ENCODE assay signal across 18 mouse cellular contexts in genomic region chr16:43489362-43489761, GRCm38 (mm10).
DNase-seq lines count a peak whose midpoint lies in the region; TF ChIP-seq lines count a peak whose summit lies in the region.
"Had no signal": no experiment of that assay in that cellular context is flagged by ENCODE, and none has a peak within 500 bp of the region (broad histone marks: within the 10 kb centered on the region; RNA-seq: fewer than 3 reads in every experiment).

No protein-coding gene starts in this region.

- in situ Hi-C loops in CH12.LX (cut with MboI; ENCODE audit: low pct_ligation_motif_present, low pct_unique_long_range_greater_than_20kb, low sequenced_read_pairs) = no loop called here

- dilution Hi-C loops in CH12.LX (cut with MboI; ENCODE audit: extremely low pct_ligation_motif_present, extremely low pct_unique_long_range_greater_than_20kb, low sequenced_read_pairs) = no loop called here

- no peak for TF ChIP-seq CTCF in gastrocnemius, adult 2 months (IDR thresholded peaks at IDR 0.05)
- no peak for TF ChIP-seq CTCF in CH12.LX (conservative IDR thresholded peaks at IDR 0.05 in 1 of 2, IDR thresholded peaks at IDR 0.05 in 1 of 2; ENCODE audit: low read depth in 2 of 2, low read length in 2 of 2)

- H3K9me3 ChIP-seq in CH12.LX (replicated peaks; ENCODE audit: low read length) = no peaks in the 10 kb centered on the region
- H3K9me3 ChIP-seq: embryonic facial prominence, embryonic 10.5 days; embryonic facial prominence, embryonic 12.5 days; forebrain, embryonic 12.5 days; G1E had no signal

- no peak for TF ChIP-seq RAD21 in CH12.LX (IDR thresholded peaks at IDR 0.05; ENCODE audit: low read depth, low read length)

- no peak overlapping the region for H3K4me3 ChIP-seq in gastrocnemius, adult 2 months
- no peak overlapping the region for H3K4me3 ChIP-seq in CH12.LX (replicated peaks in 1 of 3; ENCODE audit: low read depth in 2 of 3, low read length in 2 of 3, poor library complexity in 1 of 3)
- H3K4me3 ChIP-seq: embryonic facial prominence, embryonic 10.5 days; embryonic facial prominence, embryonic 12.5 days; forebrain, embryonic 12.5 days had no signal

- H3K4me2 ChIP-seq in CH12.LX (ENCODE audit: insufficient read depth, low read depth, poor library complexity, severe bottlenecking) = peak overlapping the region; percentile 94
- H3K4me2 ChIP-seq: embryonic facial prominence, embryonic 12.5 days; forebrain, embryonic 12.5 days had no signal

- H3K27ac ChIP-seq in gastrocnemius, adult 2 months = peak overlapping the region; percentile 6; the same call in 1 of the 2 replicates
- H3K27ac ChIP-seq in CH12.LX (ENCODE audit: insufficient read depth, low read depth) = peak overlapping the region; percentile 53
- H3K27ac ChIP-seq: embryonic facial prominence, embryonic 10.5 days; embryonic facial prominence, embryonic 12.5 days; forebrain, embryonic 12.5 days had no signal

- DNase-seq in gastrocnemius, adult 2 months = no peak
- no peak for DNase-seq in gastrocnemius, postnatal 4 days (ENCODE audit: low spot score in 2 of 2)
- peak; percentile 14 for DNase-seq in layer of hippocampus, adult 11-12 months (ENCODE audit: low spot score)
- DNase-seq in layer of hippocampus, adult 9-11 months = no peak
- DNase-seq in CH12.LX (ENCODE audit: extremely low read depth) = no peak
- no peak for DNase-seq in testis, postnatal 10 days (ENCODE audit: low spot score)
- DNase-seq: adrenal gland, adult 8-10 months; adrenal gland, postnatal 14 days; adrenal gland, postnatal 36 days; cerebellum, adult 11-12 months; cerebellum, adult 2 months; cerebellum, adult 9-10 months; forebrain, postnatal 0 days had no signal

- TF ChIP-seq POLR2A in CH12.LX (IDR thresholded peaks at IDR 0.05; ENCODE audit: low read depth, low read length) = no peak

- H3K27me3 ChIP-seq in CH12.LX (replicated peaks) = no peaks in the 10 kb centered on the region
- H3K27me3 ChIP-seq: embryonic facial prominence, embryonic 12.5 days; forebrain, embryonic 12.5 days; Patski had no signal

- peaks cover 58% of the 10 kb centered on the region for H3K79me2 ChIP-seq in CH12.LX (replicated peaks; ENCODE audit: control insufficient read depth, extremely low read depth, insufficient read depth, poor library complexity, severe bottlenecking)

- TF ChIP-seq EP300 in CH12.LX (IDR thresholded peaks at IDR 0.05; ENCODE audit: low read length) = no peak; the same call in none of the 2 replicates

- intact Hi-C loops in gastrocnemius, adult 2 months (cut with DNase I) = no loop called here

- H3K4me1 ChIP-seq in CH12.LX (ENCODE audit: control insufficient read depth in 1 of 2, insufficient read depth in 2 of 2) = peaks cover 22 to 84% of the 10 kb centered on the region in 2 experiments
- H3K4me1 ChIP-seq: embryonic facial prominence, embryonic 10.5 days; embryonic facial prominence, embryonic 12.5 days had no signal

- peaks cover 5 to 23% of the 10 kb centered on the region in 2 experiments for H3K36me3 ChIP-seq in CH12.LX (replicated peaks in 1 of 2; ENCODE audit: control insufficient read depth in 1 of 2, insufficient read depth in 1 of 2, low read length in 1 of 2)
- H3K36me3 ChIP-seq: embryonic facial prominence, embryonic 10.5 days; embryonic facial prominence, embryonic 12.5 days; forebrain, embryonic 12.5 days; G1E had no signal

- H3K9ac ChIP-seq in CH12.LX (ENCODE audit: insufficient read depth, low read depth) = peak overlapping the region; percentile 62
- H3K9ac ChIP-seq: embryonic facial prominence, embryonic 12.5 days; forebrain, embryonic 12.5 days; forebrain, postnatal 0 days had no signal

TF ChIP-seq in CH12.LX, 34 proteins besides CTCF, POLR2A, EP300 and RAD21:
- TF ChIP-seq CHD1 (IDR thresholded peaks at IDR 0.05; ENCODE audit: low read depth, low read length) = peak; percentile 81
- peak; percentile 1; the same call in 1 of the 2 replicates for TF ChIP-seq TCF12 (IDR thresholded peaks at IDR 0.05; ENCODE audit: low read depth, low read length)
- TF ChIP-seq IRF4 (IDR thresholded peaks at IDR 0.05; ENCODE audit: low read depth, low read length) = 0 out of 2 replicates have a peak, but pooled peaks have one; percentile 4
- 0 out of 2 replicates have a peak, but pooled peaks have one; percentile 8 for TF ChIP-seq TBP (conservative IDR thresholded peaks at IDR 0.05; ENCODE audit: low read depth, low read length)
- no peak for TF ChIP-seq POLR2AphosphoS2 (IDR thresholded peaks at IDR 0.05; ENCODE audit: low read depth, low read length)
- no peak for TF ChIP-seq UBTF (IDR thresholded peaks at IDR 0.05; ENCODE audit: low read depth, low read length)
- TF ChIP-seq BHLHE40 (IDR thresholded peaks at IDR 0.05; ENCODE audit: low read depth, low read length) = no peak
- TF ChIP-seq SMC3 (IDR thresholded peaks at IDR 0.05; ENCODE audit: low read depth, low read length) = no peak
